Mouse (Mus musculus): ENCODE results near the gene Ppp1r12a.

The Ppp1r12a gene

DNA sequence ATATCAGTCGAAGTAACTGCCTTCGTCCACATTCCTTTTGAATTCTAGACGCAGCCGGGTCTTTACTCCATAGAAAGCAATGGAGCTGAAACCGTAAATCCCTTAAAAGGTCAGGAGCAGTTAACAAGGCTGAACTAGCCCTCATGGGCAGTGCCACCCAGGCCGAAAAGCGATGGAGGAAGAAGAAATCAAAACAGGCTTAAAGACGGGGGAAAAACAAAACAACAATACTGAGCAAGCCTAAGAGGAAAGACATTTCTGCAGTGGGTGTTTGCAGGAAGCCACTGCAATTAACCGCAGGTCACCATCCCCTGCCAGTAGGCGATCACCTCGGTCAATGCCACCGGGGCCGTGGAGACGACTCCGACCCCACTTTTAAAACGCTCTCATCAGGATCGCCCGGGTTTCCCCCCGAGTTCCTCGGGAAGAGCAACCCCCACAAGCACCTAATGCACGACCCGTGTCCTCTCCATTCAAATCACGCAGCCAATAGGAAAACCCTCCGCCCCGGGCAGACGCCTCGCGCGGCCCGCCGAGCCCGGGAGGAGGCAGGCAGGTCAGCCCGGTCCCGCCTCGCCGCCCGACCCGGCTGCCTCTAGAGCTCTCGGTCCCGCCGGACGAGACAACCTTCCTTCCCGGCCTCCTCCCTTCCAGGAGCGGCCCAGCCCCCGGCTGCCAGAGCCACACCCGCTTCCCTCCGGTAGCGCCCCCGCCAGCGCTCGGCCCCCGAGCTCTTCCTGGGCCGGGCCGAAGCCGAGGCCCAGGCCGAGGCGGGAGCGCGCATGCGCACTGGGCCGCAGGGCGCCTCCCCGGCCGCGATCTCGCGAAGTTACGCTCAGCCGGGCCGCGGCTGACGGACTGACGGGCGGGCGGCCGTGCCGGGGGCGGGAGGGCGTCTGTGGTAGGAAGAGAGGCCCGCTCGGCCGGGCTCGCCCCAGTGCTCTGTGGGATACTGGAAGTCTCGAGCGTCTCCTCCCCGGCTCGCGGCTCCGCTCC lies at the start of gene Ppp1r12a:
Ppp1r12a (plus strand) TSS at position 933 of the 996 bp plus-strand sequence.
- DNase-seq (ENCODE audit: low spot score) = peak; percentile 93

DNA sequence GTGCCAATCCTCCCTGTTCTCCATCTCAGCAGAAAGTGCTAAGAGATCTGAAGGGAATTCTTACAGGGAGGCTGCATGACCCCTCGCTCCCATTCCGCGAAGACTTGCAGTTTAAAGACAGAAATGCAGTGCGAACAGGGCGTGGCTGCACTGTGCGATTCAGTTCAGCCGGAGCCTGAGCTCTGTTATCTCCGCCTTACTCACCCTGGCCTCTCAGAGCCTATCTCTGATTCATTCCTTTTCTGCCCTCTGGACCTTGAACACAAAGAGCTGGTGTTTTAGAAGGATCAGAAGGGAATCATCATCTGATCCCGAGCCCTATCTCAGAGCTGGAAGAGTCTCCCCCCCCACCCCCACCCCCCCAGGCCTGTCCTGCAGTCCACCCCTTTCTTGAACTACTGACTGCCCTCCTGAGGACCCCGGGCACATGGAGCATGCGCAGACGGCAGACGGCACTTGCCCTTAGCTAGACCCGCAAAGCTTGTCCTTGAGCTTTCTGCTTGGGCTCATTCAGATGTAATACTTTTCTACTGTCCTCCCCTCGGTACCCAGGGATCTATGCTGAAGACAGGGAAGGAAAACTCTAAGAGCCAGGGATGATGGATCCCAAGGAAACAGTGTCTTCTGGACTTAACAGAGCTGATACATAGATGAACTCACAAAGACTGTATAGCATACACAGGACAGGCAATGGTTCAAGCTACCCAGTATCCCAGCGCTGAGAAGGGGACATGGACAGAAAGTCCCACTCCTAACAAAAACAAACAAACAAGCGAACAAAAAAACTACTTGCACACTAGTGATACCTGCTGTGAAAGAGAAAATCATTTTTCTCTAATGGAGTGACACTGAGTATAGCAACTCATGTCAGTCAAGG lies 48.4 kb upstream of the Ppp1r12a start:
- peak; percentile 76 for DNase-seq (ENCODE audit: low spot score)

DNA sequence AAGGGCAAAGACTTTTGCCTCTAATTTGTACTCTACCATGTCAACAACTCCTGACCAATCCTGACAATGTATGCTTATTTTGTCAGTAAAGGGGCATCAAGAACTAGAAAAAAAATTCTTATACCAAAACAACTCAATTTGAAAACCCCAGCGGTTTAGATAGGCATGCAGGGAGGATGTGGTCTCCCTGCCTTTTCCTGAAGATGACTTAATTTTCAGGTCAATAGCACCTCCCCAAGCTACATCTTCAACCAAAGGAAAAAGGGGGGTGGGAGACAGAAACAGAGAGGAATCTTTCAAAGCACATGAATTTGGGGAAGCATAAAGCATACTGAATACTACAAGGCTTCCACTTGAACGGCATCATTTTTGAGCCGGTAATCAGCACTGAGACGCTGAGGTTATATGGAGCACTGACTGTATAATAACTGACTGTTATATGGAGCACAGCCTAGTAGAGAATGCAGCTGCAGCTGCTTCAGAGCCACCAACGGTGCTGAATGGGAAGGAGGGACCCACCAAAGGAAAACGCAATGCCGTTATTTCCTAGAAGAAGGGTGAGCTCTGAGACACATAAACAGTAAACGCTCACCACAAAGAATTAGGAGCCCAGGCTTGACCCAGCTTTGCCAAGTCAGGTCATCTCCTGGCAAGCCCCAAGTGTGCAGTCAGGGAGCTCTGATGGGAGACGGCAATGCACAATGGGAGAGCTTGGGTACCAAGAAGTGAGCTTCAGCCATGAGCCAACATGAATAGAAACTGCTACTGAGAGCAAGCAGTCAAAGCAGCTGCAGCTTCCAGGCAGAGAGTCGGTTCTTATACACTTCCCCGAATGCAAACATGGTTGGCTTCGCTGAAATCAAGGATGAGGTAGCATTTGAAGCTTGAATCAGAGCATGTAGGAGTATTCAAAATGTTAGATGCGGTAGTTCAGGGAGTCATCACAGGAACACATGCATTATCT lies 43.5 kb upstream of the Ppp1r12a start:
- DNase-seq (ENCODE audit: low spot score) = no peak

DNA sequence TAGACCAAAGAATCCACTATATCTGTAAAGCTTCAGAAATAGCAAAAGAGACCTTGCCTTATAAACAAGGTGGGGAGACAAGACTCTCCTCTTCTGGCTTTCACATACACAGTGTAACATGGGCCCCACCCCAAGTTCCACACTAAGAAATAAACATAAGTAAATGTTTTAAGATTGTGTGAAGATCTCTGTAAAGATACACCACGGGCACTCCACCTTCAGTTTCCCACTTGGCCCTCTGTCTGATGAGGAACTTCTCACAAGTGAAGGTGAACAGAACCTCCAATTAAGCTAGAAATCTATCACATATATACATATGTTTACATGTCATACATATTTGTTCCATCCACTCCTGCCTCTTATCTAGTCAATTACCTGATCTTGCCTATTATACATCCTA lies 42.6 kb upstream of the Ppp1r12a start:
- no peak for DNase-seq (ENCODE audit: low spot score)

DNA sequence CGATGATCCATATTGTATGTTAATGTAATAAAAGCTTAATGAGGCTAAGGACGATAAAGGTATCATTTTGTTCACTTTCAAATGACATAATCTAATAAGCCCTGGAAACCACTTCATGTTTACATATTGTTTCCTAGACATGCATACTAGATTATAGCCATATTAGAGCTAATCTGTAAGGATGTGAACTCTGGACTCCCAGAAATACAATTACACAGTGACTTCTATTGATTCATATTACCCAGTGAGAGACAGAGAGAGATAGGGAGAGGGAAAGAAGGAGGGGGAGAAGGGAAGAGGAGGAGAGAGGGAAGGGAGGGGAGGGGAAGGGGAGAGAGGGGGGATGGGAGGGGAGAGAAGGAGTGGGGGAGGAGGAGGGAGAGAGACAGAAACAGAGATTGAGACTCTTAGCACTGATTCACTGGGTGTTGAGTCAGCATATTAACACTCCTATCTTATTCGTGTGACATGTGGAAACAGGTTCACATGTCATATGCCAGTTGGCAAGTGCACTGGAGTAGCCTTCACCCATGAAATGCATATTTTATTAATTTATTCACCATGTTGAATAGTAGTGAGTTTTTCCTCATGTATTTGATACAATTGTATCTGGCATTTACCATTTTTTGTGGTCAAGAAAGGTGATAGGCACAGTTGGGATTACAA lies 36.9 kb upstream of the Ppp1r12a start:
- no peak for DNase-seq (ENCODE audit: low spot score)

DNA sequence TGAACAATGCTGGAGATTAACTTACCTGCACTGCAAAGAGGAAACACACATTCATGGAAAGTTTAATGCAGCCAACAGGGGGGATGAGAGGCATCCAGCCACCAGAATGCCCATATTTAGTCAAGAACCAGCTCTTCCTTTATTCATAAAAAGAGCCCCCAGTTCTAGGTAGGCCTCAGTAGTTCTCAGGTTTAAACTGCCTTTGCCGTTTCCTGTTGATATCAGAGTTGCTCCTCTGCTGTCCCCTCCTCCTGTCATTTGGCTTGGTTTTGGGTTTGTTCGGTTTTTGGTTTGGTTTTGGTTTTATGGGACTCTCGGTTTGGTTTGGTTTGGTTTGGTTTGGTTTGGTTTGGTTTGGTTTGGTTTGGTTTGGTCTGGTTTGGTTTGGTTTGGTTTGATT lies 32.8 kb upstream of the Ppp1r12a start:
- DNase-seq (ENCODE audit: low spot score) = no peak

DNA sequence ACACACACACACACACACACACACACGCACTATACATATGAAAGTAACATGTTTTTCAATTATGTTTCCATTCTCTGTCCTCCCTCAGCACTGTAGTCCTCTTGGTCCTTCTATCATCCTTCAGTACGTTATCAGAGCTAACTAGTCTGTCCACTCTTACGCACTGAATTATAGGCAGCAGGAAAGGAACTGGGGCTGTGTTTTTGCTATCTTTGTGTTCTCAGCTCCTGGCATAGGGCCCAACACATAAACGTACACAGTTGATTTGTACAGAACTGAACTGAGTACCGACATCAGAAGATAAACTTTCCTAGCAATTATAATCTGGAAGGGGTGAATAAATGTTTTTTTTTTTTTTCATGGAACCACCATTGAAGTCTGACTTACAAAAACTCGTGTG lies 30.1 kb upstream of the Ppp1r12a start:
- no peak for DNase-seq (ENCODE audit: low spot score)

DNA sequence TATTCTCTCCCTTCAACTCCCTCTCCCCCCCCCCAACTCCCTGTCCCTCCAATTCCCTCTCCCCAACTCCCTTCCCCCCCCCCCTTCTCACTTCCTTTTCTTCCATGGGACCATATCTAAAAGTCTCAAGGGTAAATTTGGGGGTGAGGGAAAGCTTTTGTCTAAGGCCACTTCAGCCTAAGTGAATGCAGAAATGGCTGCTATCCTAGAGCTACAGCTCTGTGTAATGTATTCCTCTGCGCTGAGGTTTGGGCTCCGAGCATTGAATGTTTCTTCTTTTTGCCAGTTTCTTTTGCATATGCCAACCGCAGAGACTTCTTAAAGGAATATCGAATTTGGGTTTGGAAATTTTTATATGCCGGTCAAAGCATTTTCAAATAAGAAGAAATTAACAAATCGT lies 28.7 kb upstream of the Ppp1r12a start:
- DNase-seq (ENCODE audit: low spot score) = no peak

DNA sequence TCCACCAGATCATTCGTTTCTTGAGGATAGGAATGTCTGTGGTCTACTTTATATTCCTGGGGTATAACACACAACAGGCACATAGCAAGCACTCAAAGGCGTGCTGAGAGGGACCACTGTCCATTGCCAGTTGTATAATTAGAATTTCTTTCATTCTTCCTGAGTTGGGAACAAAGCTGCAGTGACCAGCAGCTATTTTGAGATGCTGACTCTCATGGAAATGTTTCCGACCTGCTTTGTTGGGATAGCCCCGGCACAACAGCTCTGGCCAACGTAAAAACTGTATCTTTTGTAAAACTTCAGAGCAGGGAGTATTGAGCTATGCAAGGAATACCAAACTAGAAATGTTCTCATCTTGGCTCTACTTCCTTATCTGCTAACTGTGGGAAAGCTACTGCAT lies 28.2 kb upstream of the Ppp1r12a start:
- no peak for DNase-seq (ENCODE audit: low spot score)

DNA sequence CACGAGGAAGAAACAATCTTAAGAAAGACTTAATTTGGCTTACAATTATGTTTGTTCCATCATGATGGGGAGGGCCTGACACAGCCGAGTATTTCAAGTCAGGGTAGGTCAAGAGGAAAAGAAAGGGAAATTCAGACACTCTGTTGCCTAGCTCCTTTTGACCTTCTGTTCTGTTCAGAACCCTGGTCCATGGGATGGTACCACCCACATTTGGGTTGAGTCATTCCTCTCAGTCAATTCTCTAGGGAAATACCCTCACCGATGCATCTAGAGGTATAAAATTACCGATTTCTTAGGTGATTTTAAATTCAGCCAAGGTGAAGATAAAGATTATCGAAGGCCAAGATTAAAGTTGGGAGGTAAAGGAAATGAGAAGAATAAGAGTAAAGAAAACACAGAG lies 23.6 kb upstream of the Ppp1r12a start:
- DNase-seq (ENCODE audit: low spot score) = no peak

DNA sequence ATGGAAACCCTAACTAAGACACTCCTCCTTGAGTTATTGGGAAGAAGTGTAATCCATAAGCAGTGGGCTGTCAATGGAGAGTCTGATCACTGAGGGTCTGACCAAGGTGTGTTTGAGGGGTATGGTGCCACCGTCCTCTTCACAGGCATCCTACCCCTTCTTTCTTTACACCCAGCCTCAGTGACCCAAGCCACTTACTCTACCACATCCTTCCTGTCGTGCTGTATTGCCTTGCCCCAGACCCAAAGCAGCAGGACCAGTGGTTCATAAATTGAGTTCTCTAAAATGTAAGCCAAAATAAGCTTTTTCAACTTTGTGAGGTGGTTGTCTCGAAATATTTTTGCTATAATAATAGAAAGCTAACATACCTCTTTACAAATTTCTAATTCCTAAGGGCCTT lies 22.2 kb upstream of the Ppp1r12a start:
- no peak for DNase-seq (ENCODE audit: low spot score)

DNA sequence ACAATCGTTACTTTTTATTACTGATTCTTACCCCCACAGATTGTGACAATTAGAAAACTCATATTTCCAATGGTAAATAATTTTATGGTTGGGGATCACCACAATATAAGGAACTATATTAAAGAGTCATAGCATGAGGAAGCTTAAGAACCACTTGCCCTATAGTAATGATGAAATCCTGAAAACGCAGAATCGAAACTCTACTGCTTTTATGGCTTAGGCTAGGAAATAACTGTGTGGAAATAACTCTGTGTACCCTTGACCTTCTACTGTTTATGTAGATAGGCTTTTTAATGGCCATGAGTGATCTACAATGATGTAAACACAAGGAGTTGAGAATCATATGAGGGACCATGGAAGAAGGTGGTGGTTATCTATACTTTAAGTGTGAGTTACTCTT lies 21.3 kb upstream of the Ppp1r12a start:
- DNase-seq (ENCODE audit: low spot score) = no peak

DNA sequence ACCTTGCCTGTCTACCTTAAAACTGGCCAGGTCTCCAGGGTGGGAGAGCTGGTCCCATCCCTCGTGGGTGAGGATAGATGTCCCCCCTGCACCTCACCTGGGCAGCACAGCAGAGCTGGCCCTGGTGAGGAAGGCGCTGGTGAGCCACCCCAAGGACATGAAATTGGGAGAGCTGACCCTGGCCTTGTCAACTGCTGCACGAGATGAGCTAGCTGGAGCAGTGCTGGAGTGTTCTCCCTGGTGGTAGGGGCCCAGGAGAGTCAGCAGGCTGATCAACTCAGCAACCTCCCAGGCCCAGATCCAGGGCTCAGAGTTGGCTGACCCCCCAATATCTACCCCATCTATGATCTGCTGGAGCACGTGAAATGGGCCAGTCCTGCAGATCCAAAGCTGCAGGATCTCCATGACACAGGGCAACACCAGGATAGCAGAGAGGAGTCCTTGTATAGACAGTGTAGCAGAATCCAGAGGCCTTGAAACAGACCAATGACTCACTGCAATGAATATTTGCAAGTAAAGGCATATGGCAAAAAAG lies 17.9 kb upstream of the Ppp1r12a start:
- DNase-seq (ENCODE audit: low spot score) = no peak

DNA sequence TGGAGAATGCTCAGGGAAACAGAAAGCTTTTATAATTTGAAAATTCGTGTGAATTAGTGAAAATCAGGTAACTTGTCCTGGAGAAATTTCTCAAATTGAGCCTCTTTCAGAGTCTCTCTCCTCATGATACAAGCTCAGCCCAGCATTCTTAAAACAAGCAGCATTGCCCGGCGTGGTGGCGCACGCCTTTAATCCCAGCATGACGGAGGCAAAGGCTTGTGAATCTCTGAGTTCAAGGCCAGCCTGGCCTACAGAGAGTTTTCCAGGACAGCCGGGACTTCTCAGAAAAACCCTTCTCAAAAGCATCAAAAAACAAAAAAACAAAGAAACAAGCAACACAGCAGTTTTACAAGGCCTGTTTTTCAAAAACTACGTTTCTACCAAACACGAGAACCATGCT lies 16.3 kb upstream of the Ppp1r12a start:
- no peak for DNase-seq (ENCODE audit: low spot score)

DNA sequence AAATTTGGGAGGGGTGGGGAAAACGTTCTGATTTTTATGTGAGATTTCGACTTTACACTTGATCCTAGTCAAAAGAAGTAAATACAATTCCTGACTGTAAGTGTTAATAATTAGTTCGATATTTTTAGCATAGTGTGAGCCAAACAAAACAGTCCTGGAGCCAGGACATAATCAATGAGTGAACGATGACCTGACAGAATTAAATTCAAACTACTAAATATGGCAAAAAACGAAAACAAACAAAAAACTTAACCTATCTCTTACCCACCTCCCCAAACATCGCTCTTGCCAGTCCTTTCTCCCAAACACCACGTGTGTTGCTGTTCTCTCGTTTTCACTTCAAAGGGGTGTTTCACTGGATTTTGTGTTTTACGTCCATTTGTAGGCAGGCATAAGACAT lies 15.0 kb upstream of the Ppp1r12a start:
- DNase-seq (ENCODE audit: low spot score) = no peak

DNA sequence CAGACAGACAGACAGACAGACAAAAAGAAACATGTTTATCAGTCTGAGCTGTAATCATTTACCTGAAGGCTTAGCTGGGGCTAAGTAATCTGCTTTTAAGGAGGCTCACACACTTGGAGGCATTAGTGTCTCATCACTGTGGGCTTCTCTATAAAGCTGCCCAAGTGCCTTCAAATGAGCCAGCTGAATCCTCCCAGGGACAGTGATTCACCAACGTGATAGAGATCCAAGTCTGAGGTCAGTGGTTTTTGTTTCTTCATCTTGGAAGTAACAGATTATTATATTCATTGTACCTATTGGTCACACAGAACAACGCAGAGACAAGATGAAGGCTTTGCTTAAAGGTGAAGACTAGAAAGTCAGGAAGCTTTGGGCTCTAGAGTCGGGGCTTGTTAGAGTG lies 8.7 kb upstream of the Ppp1r12a start:
- DNase-seq (ENCODE audit: low spot score) = no peak

DNA sequence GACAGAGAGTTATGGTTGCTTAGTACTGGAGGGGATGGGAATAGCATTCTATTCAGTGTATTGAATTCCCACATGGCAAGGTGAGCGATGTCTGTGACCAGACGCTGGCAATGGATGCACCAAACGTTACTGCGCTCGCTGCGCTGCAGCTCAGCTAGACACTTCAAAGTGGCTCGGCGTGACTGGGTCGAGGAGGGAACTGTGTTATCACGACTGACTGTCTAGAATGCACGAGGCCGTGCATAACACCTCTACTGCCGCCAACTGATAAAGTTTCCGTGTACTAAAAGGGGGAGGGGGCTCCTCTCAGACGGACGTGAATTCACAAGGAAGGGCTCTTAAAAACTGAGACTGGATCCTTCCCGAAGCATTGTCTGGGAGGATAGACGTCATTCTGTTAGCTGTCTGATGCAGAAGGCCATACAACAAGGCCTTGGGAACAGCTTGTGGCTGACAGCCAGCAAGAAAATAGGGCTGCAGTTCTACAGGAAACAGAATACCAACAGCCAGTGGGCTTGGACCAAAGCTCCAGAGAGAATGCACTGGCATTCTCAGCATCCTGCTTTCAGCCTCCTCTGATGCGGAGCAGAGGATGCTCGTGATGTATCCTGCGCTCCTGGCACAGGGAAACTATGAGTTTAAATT lies 6.8 kb upstream of the Ppp1r12a start:
- no peak for DNase-seq (ENCODE audit: low spot score)

DNA sequence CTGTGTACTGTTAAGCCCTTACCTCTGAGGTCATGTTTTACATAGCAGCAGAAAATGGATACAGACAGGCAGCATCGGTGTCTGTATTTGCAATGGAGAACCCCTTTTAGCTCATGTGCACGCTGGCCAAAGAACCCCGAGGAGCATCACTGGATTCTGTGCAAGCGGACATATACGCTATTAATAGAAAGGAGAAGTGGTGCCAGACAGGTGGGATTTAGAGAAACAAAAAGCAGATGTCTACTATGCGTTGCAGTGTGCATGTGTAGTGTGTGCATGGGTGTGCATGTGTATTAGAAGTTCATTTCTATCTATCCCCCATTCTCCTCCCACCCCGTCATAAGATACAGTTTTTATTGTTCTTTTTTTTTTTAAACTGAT lies 6.3 kb upstream of the Ppp1r12a start:
- DNase-seq (ENCODE audit: low spot score) = no peak

DNA sequence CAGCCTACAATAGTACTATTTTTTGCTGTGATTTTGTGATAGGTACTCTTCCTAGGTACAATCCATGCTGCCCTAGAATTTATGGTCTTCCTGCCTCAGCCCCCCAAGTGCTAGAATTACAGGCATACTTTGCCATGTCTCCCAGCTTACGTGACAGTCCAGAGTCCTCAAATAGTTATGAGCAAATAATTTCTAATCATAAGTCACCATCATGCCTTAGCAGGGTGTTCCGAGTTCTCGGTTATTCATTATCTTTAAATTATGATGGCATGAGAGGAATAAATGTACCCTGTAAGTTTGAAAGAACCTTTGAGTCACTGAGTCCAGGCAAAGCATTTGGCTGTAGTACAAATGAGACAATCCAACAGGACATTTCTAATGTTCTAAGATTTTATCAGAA lies 5.9 kb upstream of the Ppp1r12a start:
- DNase-seq (ENCODE audit: low spot score) = no peak

DNA sequence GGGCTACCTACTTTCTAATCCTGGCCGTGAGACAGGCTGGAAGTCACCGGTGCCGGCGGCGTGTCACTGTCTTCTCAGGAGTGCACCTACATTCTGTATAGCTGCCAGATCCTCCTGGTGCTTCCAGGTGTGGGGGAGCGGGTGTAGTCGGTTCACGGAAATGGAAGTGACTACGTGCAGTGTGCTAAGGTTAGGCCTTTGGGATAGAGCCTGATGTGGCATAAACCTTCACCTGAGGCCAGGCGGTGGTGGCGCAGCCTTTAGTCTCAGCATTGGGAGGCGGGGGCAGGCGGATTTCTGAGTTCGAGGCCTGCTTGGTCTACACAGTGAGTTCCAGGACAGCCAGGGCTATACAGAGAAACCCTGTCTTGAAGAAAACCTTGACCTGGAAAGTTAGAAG lies 3.0 kb upstream of the Ppp1r12a start:
- no peak for DNase-seq (ENCODE audit: low spot score)
